Mouse (Mus musculus) hindbrain, embryonic 14.5 days (tissue): Measurements from ENCODE around the gene Steap3. TPM values are rescaled to one million over a fixed set of nuclear protein-coding genes. Genes with fewer than 3 reads are reported as not detected.

ENCODE experiments used
- ATAC-seq: fragments of 200-750 bp; cut with Nextera tagmentation; 2 replicates; pipeline ENCODE4 v1.8.0; 2017; ENCODE audit warnings: moderate number of reproducible peaks, mild to moderate bottlenecking, moderate TSS enrichment, moderate library complexity; ENCODE audit not compliant: low FRiP score
- DNase-seq: peaks from one replicate; pipeline ENCODE4 v3.0.0-alpha.2; 2015; ENCODE audit warnings: low spot score
- H3K27ac ChIP-seq: fragments of 300-500 bp; sonication (generic); 2 replicates; pipeline ENCODE4 v1.5.1; 2014; ENCODE audit warnings: mild to moderate bottlenecking, moderate library complexity
- H3K27me3 ChIP-seq: fragments of 300-500 bp; sonication (generic); 2 replicates; pipeline ENCODE4 v1.6.1; 2014; ENCODE audit warnings: mild to moderate bottlenecking, low read length, mixed read lengths; ENCODE audit not compliant: control insufficient read depth, insufficient read depth
- H3K36me3 ChIP-seq: fragments of 300-500 bp; sonication (generic); replicated peaks from 2 replicates; pipeline ENCODE4 v1.6.1; 2014; ENCODE audit not compliant: control insufficient read depth, insufficient read depth
- H3K4me1 ChIP-seq: fragments of 300-500 bp; sonication (generic); replicated peaks from 2 replicates; pipeline ENCODE4 v1.6.1; 2014; ENCODE audit warnings: antibody characterized with exemption, low read length, mixed read lengths; ENCODE audit not compliant: control insufficient read depth, insufficient read depth
- H3K4me2 ChIP-seq: fragments of 300-500 bp; sonication (generic); replicated peaks from 2 replicates; pipeline ENCODE4 v1.6.1; 2014; ENCODE audit warnings: mild to moderate bottlenecking, moderate library complexity
- H3K4me3 ChIP-seq: fragments of 300-500 bp; sonication (generic); replicated peaks from 2 replicates; pipeline ENCODE4 v1.5.1; 2014; ENCODE audit warnings: mild to moderate bottlenecking, low read length
- H3K9ac ChIP-seq: fragments of 300-500 bp; sonication (generic); 2 replicates; pipeline ENCODE4 v1.6.1; 2014
- H3K9me3 ChIP-seq: fragments of 300-500 bp; sonication (generic); 2 replicates; pipeline ENCODE4 v1.6.1; 2016; ENCODE audit warnings: low read length; ENCODE audit not compliant: control insufficient read depth
- WGBS: fragments of 180-500 bp; shearing (Covaris S2); extraction: QIAGEN DNeasy Blood & Tissue Kit; methylation state at CpG from one replicate; pipeline ENCODE4 v1.1.7; 2014; 5-methylcytosine and 5-hydroxymethylcytosine counted together
- polyA plus RNA-seq: library from polyadenylated mRNA; unstranded; fragments of >200 nt; fragmentation: Nextera tagmentation; extraction: Ambion mirVana; gene quantifications from 2 replicates; pipeline ENCODE4 v1.2.1, GENCODE M21; 2014

Steap3 gene
- polyA plus RNA-seq, 1 experiment from 2014 or later = 2.7 TPM

DNA sequence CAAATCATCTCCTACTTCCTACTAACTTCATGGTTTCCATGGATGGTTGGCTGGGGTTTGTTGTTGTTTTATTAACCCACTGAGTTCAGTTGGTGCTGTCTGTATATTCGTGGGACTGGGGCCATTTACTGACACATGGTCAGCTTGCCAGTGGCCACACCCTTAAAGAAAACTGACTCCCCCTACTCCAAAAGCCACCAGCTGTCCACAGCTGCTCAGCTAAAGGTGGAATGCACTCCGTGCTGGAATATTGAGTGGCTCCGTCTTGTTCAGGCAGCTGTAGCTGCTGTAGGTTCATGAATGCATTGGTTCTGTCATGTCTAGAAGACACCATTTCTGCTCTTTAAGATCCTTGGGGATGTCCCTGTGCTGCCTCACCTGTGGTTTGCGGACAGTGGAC is 48.9 kb downstream of the Steap3 start:
- 78% methylated on average over 4 of the region's 4 CpGs for WGBS
- no peak overlapping the region for H3K4me3 ChIP-seq
- no peak overlapping the region for H3K9ac ChIP-seq

DNA sequence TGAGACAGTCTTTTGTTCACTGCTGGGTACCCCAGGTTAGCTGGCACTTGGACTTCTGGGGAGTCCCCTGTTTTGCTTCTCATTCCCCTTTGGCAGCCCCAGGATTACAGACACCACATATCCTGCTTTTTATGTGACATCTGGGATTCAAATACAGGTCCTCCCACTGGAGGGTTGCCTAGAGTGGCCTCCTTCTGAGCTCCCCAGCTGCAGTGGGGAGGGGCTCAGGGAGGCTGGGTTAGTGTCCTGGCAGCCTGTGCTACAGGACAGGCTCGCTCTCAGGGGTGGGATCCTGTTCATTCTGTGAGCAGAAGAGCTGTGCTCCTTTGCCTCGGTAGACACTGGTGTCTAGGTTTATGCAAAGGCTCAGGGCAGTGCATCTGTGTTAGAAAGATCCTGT is 51.2 kb downstream of the Steap3 start:
- ATAC-seq = no peak
- 35% methylated on average over 2 of the region's 2 CpGs for whole genome bisulfite sequencing
- no peak overlapping the region for H3K4me2 ChIP-seq
- H3K9ac ChIP-seq = no peak overlapping the region
- no peak for DNase-seq
- no peaks in the 10 kb centered on the region for H3K4me1 ChIP-seq
- H3K27me3 ChIP-seq = no peaks in the 10 kb centered on the region
- no peaks in the 10 kb centered on the region for H3K9me3 ChIP-seq
- H3K27ac ChIP-seq = no peak overlapping the region
- H3K4me3 ChIP-seq = no peak overlapping the region
- no peaks in the 10 kb centered on the region for H3K36me3 ChIP-seq

More for the DNA sequence above, 48.9 kb downstream of the Steap3 start:
- Histone ChIP-seq H3K27me3 (no peaks in the 10 kb centered on the region), H3K9me3 (no peaks in the 10 kb centered on the region), H3K4me1 (no peaks in the 10 kb centered on the region), H3K36me3 (no peaks in the 10 kb centered on the region), H3K4me2 (no peak overlapping the region), H3K27ac (no peak overlapping the region)
- DNase-seq (no peak), ATAC-seq (no peak)

DNA sequence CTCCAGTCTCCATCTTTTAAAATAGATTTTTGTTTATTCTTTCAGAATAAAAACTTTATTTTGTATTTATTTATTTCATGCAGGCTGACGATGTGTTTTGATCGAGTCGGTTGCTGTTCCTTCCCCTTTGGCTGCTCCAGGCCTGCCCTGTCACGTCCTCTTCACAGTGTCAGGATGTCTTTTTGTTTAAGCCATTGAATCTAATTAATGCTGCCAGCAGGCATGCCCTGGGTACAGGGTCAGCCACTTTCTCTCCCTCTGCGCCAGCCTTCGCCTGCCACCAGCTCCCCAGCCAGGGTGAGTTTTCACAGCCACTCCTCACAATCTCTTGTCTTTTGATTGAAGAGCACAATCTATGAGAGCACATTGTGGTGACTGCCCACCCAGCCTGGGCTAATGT is 51.7 kb downstream of the Steap3 start:
- H3K27me3 ChIP-seq = no peaks in the 10 kb centered on the region
- WGBS = 35% methylated on average over 6 of the region's 6 CpGs
- H3K9me3 ChIP-seq = no peaks in the 10 kb centered on the region
- no peak overlapping the region for H3K9ac ChIP-seq
- no peak for DNase-seq
- no peak overlapping the region for H3K27ac ChIP-seq
- H3K36me3 ChIP-seq = no peaks in the 10 kb centered on the region
- no peak overlapping the region for H3K4me2 ChIP-seq
- ATAC-seq = no peak
- H3K4me1 ChIP-seq = no peaks in the 10 kb centered on the region
- H3K4me3 ChIP-seq = no peak overlapping the region

DNA sequence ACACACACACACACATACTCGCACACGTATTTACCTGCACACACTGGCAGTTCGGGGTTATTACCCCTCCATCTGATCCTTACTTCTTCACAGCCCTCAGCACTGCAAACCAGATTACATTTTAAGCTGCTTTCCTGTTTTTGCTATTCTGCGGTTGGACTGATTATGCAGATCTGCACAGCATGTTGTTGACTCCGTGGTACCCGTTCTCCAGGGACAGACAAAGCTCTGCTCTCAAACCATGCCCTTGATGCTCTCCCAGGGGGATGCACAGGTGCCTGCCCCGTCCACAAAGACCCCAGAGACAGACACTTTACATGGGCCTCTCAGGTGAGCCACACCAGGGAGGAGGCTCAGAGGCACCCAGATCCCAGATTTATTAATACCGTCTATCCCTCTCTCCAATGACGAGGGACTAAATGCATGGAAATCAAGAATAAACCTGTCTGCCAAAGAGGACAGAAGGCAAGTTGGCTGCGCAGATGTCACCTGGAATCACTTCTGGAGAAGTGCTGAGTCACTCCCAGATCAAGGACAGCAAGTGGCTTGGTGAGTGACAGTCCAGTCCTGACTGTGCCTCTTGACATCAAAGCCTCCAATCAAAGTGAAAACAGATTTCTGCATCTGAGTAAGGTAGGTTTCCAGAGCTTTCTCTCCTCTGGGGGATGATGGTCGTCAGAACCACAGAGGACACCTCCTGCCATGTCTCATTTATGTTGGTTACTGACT is 63.8 kb downstream of the Steap3 start:
- Histone ChIP-seq H3K9me3 (no peaks in the 10 kb centered on the region), H3K4me3 (no peak overlapping the region), H3K9ac (no peak overlapping the region), H3K4me1 (no peaks in the 10 kb centered on the region), H3K4me2 (no peak overlapping the region), H3K36me3 (no peaks in the 10 kb centered on the region), H3K27me3 (no peaks in the 10 kb centered on the region), H3K27ac (no peak overlapping the region)
- ATAC-seq (no peak), DNase-seq (no peak)
- 80% methylated on average over 11 of the region's 11 CpGs for WGBS

DNA sequence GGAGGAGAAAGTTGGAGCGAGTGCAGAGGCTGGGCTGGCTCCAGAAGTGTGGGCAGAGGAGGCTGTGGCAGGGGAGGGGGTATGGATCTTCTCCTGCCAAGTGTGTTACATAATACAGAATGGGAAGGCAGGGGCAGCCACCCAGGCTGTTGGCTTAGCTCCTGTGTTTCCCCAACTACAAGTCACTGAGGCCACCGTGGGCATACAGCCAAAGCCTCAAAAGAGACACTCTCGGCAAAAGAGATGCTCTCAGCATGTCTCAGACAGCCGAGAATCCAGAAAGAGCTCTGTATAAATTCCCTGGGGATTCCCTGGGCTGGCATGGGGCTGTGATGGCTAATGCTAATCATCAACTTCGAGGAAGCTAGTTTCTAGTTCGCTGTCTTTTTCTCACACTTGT is 64.9 kb downstream of the Steap3 start:
- 38% methylated on average over 6 of the region's 6 CpGs for WGBS
- no peaks in the 10 kb centered on the region for H3K27me3 ChIP-seq
- H3K4me1 ChIP-seq = no peaks in the 10 kb centered on the region
- no peak overlapping the region for H3K27ac ChIP-seq
- H3K4me3 ChIP-seq = no peak overlapping the region
- no peaks in the 10 kb centered on the region for H3K36me3 ChIP-seq
- no peak overlapping the region for H3K9ac ChIP-seq
- ATAC-seq (peak; percentile 89), DNase-seq (peak; percentile 72)
- H3K9me3 ChIP-seq = no peaks in the 10 kb centered on the region
- no peak overlapping the region for H3K4me2 ChIP-seq

DNA sequence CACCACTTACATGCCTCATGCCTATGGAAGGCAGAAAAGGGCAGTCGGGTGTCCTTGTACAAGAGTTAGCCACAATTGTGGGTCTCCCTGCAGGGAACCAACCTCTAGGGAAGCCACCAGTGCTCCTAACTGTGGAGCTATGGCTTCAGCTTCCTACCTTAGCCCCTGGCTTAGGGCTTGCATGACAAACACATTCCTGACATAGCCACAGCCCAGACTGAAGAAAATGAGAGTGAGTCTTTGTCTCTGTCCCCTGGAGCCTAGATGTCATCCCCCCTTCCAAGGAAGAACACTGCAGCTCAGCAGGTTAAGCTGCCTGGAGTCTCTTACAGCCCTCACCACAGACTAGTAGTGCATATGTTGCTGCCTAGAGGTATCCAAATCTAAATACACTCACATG is 67.7 kb downstream of the Steap3 start:
- 41% methylated on average over 1 of the region's 1 CpGs for WGBS
- H3K9ac ChIP-seq = no peak overlapping the region
- H3K4me1 ChIP-seq = no peaks in the 10 kb centered on the region
- ATAC-seq = no peak
- no peaks in the 10 kb centered on the region for H3K9me3 ChIP-seq
- DNase-seq = no peak
- no peak overlapping the region for H3K4me3 ChIP-seq
- H3K27me3 ChIP-seq = no peaks in the 10 kb centered on the region
- H3K27ac ChIP-seq = no peak overlapping the region
- H3K4me2 ChIP-seq = no peak overlapping the region
- H3K36me3 ChIP-seq = no peaks in the 10 kb centered on the region

DNA sequence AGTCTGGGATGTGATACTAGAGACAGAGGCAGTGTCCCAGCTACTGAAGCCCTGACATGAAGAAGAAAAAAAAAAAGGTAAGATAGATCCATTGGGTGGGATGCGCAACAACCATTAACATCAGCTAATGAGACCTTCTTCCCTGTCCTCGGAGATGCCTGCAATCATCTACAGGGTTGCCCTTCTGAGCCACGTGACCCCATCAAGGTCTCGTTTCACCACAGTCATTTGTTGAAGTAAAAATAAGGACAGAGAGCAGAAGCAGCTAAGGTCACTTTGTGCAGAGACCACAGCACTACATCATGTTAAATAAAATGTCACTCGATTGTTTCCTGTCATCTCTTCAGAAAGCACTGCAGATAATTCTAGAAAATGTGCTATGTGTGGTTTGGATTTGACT is 68.7 kb downstream of the Steap3 start:
- H3K4me3 ChIP-seq = no peak overlapping the region
- H3K27me3 ChIP-seq = no peaks in the 10 kb centered on the region
- 88% methylated on average over 5 of the region's 5 CpGs for WGBS
- H3K4me1 ChIP-seq = no peaks in the 10 kb centered on the region
- H3K36me3 ChIP-seq = no peaks in the 10 kb centered on the region
- no peak overlapping the region for H3K27ac ChIP-seq
- DNase-seq = no peak
- H3K9me3 ChIP-seq = no peaks in the 10 kb centered on the region
- no peak overlapping the region for H3K9ac ChIP-seq
- H3K4me2 ChIP-seq = no peak overlapping the region
- no peak for ATAC-seq

DNA sequence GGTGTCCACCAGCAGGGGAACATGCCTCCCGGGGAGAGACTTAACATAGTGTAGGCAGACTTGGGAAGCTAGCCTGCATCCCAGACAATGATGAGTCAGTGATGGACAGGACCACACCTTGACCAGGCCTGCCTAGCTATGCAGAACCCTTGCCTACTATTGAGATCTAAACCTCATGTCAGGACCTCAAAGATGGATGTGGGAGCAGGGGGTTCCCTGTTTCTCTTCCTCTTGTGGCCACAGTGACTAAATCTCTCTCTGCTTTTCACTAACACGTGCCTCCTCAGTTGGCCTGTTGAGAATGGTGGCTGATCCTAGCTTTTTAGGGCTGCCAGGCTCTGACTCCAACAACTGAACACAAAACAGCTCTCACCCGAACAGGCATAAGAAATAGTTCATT is 70.0 kb downstream of the Steap3 start:
- Histone ChIP-seq H3K4me2 (no peak overlapping the region), H3K27ac (no peak overlapping the region), H3K4me1 (no peaks in the 10 kb centered on the region), H3K36me3 (no peaks in the 10 kb centered on the region), H3K9me3 (no peaks in the 10 kb centered on the region), H3K9ac (no peak overlapping the region), H3K27me3 (no peaks in the 10 kb centered on the region), H3K4me3 (no peak overlapping the region)
- no peak for DNase-seq
- 57% methylated on average over 3 of the region's 3 CpGs for WGBS
- ATAC-seq = no peak

DNA sequence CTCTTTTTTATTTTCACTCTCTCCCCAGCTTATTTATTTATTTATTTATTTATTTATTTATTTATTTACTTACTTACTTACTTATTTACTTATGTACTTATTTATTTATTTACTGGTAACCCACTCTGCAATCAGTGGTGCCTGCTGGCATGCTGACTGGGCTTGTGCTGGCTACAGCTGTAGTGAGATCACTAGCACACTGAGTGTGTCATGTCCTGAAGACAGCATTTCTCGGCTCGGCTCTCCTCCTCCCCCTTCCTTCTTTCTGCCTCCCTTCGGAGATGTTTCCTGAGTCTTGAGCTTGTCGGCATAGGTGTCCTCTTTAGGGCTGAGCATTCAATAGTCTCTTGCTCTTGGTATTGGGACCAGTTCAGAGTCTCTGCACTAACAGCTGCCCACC is 73.6 kb downstream of the Steap3 start:
- no peak overlapping the region for H3K27ac ChIP-seq
- no peaks in the 10 kb centered on the region for H3K4me1 ChIP-seq
- 91% methylated on average over 4 of the region's 4 CpGs for WGBS
- H3K9ac ChIP-seq = no peak overlapping the region
- H3K36me3 ChIP-seq = no peaks in the 10 kb centered on the region
- DNase-seq (no peak), ATAC-seq (no peak)
- no peak overlapping the region for H3K4me2 ChIP-seq
- H3K9me3 ChIP-seq = no peaks in the 10 kb centered on the region
- no peak overlapping the region for H3K4me3 ChIP-seq
- no peaks in the 10 kb centered on the region for H3K27me3 ChIP-seq

DNA sequence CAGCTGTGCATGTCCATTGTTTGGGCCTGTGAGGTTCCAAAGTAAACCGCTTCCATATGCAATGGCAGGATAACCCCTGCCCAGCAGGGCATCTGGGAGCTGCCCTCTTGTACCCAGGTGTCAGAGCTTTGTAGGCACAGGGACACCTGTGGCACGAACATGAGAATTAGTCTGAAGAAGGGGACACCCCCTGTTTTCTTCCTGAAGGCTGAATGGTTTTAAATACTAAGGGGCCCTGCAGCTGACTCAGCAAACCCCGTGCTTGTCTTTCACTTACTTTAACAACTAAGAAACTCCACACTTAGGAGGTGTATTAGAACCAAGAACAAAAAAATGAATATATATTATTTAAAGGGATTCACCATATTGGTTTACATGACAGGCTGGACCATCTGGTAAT is 74.4 kb downstream of the Steap3 start:
- H3K9ac ChIP-seq = no peak overlapping the region
- no peak overlapping the region for H3K4me3 ChIP-seq
- no peak overlapping the region for H3K4me2 ChIP-seq
- no peaks in the 10 kb centered on the region for H3K9me3 ChIP-seq
- H3K4me1 ChIP-seq = no peaks in the 10 kb centered on the region
- 54% methylated on average over 3 of the region's 3 CpGs for WGBS
- no peaks in the 10 kb centered on the region for H3K36me3 ChIP-seq
- no peak overlapping the region for H3K27ac ChIP-seq
- H3K27me3 ChIP-seq = no peaks in the 10 kb centered on the region
- ATAC-seq = no peak
- DNase-seq = no peak
